Mouse (Mus musculus) MEL (cell line): ENCODE data around the gene 4922502D21Rik.

ENCODE experiments used
- SIN3A ChIP-seq: IDR thresholded peaks from 2 replicates; pipeline ENCODE4 v1.6.1; 2012; ENCODE audit warnings: low read length, improper control_type of control experiment, inconsistent platforms
- USF1 ChIP-seq: IDR thresholded peaks from 2 replicates; pipeline ENCODE4 v1.6.1; 2014; ENCODE audit warnings: low read depth, mild to moderate bottlenecking, inconsistent platforms, low read length, improper control_type of control experiment, moderate library complexity

- TF ChIP-seq SIN3A = no peak
- TF ChIP-seq USF1 = no peak
Observed at GRCm38 (mm10) chr6:129276483-129276882, 55.1 kb downstream of the 4922502D21Rik start.
